Mouse (Mus musculus) heart, adult 9 months (tissue): ENCODE measurements around the gene Ccdc57.
"Not testable (repeated sequence)": the region's sequence is repeated elsewhere in the genome, so short reads cannot be mapped to it uniquely, and the experiment has no call there.

ENCODE experiments used
- DNase-seq, 2 experiments: peaks; one replicate each; pipeline ENCODE4 v3.0.0; 2022; ENCODE audit warnings: low spot score in 2 of 2

Gene Ccdc57

DNA sequence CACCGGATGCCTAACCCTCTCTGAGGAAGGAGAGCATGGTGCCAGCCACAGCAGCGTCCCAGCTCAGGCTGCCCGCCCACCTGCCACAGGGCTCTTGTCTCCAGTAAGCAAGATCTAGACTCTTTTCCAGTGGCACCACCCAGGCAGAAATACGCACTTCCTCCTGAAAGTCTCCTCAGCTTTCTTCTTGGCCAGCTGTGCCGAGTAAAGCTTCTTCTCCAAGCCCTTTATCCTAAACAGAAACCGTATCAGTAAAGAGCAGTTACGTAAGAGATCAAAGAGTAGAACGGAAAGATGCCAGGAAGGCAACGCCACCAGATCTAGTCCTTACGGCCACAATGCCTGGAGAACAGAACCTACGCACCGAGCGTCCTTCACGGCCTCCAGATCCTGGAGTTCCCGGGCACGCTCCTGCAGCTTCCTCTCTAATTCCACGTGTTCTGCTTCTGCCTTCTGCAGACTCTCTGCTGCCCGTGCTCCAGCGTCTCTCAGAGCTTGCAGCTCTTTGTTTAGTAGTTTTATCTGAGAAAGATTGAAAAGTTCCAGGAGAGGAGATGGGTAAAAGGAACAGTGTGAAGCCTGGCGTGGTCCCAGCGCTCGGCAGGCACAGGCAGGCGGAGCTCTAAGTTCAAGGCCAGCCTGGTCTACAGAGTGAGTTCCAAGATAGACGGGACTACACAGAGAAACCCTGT, 29.4 kb downstream of the Ccdc57 start:
- peak; percentile 16 to 19 for DNase-seq

DNA sequence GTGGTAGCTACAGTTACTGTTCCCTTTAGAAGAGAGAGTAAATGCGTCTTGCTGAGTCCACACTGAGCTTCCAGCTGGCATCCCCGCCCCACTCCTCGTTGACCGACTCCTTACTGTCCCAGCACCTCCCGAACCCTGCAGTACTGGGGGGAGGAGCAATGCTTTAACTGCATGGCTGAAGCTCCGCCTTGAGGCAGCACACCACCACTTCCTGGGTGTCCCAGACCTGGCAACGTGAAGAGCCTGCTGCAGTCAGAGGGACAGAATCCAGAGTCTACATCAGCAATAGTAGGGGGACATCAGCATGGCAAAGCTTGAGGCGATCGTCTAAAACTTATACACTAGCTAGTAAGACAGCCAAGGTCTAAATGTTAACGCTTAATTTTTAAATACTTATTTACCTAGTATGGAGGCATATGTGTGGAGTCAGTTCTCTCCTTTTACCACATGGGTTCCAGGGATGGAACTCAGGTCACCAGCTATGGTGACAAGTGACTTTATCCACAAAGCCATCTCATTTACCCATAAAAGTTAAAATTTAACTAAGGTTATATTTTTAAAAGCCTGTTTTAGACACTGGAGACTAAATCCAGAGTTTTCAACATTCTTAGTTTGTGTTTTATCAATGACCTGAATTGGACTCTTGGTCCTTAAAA, 30.1 kb downstream of the Ccdc57 start:
- DNase-seq, result peak in 1 of 2 experiments; percentile 19

DNA sequence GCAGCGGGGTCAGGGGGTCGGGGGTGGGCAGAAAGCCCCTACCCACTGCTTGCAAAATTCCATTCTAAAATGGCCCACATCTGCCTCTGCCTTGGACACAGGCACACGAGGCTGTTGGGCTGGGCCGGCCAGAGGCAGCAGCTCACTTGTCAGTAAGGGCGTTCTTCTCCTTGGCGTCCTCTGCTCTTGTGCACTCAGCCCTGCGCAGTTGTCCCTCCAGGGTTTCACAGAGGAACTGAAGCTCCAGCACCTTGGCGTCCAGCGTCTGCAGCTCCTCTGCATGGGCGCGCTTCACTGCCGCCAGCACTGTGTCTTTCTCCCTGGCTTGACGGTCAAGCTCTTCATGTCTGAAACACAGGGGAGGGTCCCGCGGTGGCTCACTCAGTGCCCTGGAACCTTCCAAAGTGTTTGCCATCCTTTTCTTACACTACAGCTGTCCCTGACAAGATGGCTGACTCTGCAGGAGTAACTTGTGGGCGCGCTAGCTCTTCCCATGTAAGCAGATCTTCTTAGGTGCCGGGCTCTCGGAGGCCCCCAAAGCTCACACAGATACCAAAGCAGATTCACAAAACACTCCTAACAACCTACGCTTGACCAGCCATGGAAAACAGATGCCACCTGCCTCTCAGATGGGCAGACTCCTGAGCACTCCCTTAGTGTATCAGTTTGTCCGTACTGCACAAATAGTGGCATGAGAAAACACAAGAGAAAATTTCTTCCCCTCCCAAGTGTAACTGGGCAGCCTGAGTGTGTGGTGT, 30.8 kb downstream of the Ccdc57 start:
- DNase-seq, result no peak

DNA sequence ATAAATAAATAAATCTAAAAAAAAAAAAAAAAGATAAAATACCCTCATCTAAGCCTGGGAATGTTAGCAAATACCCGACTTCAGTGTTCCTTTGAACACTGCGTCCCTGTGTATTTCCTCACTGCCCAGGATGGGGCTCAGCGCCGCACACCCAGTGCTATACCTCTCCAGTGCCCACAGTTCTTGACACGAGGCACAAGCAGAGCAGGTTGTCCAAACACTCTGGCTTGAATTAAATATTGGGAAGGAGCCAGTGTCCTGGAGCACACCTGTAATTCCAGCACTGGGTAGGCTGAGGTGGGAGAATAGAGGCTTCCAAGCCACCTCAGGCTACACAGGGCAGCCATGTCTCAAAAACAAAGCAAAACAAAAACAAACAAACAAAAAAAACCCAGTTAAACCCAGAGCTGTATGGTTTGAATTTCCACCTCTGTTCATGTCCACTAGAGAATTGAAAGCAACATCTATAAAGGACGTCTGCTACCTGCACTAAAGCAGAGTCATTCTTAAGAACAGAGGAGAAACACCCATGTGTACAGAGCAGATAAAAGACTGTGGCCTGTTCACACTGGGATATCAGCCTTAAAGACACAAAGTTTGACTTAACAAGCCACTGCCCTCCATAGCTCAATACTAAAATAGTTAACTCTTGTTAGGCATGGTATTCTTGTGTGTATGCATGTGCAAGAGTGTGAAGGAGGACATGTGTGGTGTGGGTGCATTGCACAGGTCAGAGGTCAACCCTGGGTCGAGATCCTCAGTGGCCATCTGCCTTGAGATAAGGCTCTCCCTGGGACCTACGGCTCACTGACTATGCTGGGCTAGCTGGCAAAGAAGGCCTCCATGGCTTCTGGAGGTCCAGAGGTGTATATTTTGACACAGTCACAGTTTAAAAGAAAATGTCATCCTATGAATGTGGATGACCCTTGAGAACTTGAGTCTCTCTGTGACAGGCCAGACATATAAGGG, 32.1 kb downstream of the Ccdc57 start:
- no peak for DNase-seq

DNA sequence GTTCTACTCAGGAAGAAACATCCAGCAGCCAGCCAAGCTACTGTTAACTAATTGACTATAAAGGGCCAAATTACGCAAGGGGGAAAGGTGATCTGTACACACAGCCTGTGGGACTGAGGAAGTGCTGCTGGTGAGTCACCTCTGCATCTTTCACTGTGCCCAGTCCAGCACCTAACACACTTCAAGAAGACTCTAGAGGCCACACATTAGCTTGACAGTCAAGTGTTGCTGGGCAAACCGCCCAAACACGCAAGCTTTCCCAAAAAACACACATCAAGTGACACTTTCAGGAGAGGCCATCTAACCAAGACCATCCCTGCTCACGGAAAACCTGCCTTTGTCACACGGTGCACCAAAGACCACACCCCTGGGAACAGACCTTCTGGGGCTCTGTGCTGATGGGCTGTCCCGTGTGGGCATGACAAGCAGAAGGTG, 34.5 kb downstream of the Ccdc57 start:
- DNase-seq, result no peak

DNA sequence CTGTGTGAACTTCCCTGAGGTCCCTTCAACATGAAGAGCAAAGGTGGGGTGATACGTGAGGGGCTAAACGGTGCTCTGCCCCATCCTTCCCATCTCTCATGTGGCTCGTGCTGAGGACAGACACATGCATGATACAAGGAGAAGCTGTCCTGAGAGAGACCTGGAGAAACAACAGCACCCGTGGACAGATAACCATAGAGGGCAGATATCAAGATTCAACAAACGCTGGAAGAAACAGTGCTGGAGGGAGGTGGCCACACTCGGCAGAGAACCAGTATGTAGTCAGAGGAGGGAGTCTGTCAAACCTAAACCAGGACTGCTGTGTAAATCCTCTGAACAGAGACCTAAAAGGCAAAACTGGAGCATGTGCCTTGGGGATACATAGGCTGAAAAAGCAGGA, 37.2 kb downstream of the Ccdc57 start:
- DNase-seq, result no peak

DNA sequence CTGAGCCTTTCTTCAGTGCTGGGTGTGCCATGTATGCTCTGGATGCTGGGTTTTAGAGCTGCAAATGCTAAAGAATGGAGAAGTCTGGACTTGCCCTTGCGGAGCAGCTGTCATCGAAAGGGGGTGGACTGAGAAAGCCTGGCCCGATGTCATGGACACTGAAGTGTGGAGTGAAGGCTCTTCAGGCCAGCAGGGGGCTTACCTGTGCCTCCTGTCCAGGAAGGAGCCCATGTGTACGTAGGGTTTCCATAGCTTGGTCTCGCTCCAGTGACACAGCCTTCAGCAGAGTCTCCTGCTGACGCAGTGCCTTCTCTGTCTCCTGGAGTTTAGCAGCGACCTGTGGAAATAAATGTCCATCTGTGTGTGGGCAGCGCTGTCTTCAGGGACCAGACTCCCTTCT, 38.3 kb downstream of the Ccdc57 start:
- no peak for DNase-seq

DNA sequence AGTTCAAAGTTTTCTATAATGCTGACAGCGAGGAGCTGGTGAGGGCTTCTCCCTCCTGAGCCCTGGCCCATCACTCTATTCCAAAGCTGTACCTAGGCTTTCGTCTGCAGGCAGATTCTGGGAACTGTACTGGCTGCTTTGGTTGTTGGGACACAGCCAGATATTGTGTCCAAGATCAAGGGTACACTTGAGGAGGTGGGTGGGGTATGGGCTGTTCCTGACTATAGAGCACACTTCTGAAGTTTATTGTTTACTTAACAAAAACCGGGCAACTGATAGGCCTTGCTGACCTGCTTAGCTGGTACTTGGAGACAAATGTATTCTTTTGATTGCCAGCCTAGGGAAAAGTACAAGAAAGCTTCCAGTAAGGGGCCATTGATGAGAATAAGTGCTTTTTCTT, 43.5 kb downstream of the Ccdc57 start:
- DNase-seq, result no peak

DNA sequence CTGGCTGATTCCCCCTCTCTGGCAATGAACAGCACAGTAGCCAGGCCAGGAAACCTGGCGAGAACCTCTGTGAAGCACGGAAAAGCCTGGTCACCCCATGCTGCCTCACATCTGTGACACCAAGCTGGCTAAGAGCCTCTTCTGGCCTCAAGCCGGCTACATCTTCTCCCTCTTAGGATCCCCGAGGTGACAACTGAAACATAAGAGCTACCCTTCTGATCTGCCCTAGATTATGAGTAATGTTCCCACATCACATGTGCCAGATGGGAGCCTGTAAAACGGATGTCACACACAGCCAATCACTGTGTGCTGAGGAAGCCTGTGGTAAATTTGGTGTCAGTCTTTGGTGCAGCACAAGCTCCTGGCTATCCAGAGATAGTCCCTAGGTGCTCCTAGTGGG, 44.0 kb downstream of the Ccdc57 start:
- DNase-seq, result no peak

DNA sequence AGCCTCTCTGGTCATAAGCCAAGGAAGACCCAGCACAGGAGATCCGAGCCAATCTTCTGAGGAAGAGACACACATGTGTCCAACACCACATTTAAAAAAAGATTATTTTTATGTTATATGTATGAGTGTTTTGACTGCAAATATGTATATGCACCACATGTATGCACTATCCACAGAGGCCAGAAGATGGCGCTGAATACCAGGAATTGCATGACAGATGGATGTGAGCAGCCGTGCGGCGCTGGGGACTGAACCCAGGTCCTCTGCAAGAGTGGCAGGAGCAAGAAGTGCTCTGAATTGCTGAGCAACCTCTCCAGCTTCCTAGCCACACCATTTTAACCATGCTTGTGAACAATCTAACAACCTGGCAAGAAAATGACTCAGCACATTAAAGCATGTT, 45.2 kb downstream of the Ccdc57 start:
- DNase-seq, result no peak

DNA sequence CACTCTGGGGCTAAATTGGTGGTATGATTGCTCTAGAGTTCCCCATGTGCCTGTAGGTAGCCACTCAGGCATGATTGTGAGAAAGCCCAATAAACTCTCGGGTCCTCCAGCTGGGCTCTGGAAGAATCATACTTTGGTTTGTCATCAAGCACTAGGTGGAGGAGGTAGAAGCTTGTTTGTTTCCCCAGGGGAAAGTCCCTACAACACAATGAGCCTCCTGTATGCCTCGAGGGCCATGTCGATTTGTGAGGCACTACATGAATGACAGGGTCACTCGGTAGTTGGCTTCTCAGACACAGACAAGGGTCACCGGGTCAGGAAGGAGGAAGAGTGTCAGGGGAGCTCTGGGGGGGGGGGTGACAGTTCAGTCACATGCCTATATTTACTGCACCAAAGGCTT, 46.2 kb downstream of the Ccdc57 start:
- DNase-seq, result no peak

DNA sequence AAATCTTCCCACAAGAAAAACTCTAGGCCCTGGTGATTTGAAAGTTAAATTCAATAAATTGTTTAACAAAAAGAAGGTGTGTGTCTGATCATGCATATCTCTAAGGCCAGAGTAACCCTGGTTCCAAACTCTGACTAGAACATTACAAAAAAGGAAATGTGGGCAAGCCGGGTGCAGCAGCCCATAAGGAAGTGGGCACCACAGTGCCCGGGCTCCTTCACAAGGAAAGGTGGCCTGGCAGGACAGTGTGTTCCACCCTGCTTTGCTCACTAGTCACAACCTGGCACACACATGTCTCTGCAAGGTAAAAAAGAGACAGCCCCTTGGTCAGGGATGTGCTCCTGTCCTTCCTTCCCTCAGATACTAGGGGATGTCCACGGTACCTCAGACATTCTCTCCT, 49.1 kb downstream of the Ccdc57 start:
- no peak for DNase-seq

DNA sequence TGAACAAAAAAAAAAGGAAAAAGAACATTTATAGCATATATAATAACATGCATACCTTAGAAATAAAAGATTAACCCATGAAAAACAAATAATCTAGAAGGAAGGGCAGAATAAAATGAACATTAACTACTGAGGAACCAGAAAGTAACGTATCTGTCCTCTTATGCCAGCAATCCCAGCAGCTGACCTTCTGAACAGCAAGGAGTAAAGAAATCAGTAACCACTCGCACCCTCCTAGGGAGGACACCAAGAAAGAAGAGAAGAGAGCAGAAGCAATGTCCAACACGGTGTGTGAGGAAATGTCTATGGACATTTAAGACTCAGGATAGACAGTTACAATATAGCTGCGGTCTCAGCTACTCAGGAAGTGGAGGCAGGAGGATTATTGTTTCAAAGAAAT, 49.7 kb downstream of the Ccdc57 start:
- DNase-seq, result no peak

DNA sequence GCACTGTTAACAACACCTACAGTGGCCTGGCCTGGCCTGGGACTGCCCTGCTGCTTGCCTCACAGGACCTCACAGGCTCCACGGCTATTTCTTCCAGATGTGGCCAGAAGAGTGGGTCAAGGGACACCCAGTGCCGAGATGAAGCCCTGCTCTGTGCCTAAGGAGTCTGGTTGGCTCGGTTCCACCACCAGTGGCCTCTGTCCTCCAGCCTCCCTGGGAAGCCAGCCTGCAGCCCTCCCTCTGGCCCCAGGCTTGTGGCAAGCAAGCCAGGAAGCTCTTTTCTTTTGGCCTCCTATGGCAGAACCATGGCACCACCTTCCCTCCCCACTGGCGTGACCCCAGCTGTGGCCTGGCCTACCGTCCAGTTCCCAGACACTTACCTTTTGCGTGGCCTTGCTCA, 59.5 kb downstream of the Ccdc57 start:
- no peak for DNase-seq

DNA sequence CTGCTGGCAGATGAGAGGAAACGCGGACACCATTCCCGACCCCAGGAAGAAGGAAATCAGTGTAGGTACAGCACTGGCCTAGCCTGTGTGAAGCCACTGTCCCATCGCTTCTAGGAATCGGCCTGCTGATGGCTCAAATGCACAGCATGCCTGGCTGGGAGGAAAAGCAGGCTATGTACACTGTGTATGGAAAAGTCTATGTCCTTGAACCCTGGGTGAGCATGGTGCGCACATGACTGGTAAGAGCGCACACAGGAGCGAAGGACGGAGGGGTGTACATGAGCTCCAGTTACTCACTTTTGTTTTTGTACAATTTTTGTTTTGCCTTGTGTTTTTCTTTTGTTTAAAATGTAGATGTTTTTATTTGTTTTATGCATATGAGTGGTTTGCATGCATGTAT, 61.2 kb downstream of the Ccdc57 start:
- no peak for DNase-seq

DNA sequence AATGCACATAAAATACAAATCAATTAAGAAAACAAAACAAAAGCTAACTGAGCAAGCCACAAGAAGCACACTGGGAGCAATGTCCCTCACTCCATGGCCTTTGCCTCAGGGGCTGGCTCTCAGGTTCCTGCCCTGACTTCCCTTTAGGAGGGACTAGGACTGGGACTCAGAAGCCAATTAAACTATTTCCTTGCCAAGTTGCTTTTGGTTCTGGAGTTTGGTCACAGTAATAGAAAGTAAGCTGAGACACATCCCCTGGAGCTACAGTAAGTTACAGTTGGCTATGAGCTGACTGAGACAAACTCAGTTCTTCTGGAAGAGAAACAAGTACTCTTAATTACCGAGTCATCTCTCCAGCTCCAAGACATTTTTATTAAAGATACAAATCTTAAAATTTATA, 66.9 kb downstream of the Ccdc57 start:
- DNase-seq, result no peak

DNA sequence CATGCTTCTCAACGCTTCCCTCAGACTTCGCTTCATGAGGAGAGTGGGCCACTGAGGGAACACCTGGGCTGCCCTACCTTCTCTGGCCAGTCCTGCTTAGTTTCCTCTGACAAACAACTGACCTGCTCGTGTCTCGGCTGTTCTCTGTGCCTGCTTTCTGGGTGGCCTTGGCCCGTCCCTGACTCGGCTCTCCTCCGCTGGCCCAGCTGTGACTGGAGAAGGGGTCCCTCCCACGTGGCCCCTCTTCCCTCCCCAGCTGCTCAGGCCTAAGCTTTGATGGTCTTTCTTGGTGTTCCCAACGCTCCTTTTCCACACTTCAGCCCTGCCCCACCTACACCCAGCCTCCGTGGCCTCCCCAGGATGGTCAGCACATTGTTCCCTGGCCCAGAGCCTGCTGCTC, 69.9 kb downstream of the Ccdc57 start:
- no peak for DNase-seq

DNA sequence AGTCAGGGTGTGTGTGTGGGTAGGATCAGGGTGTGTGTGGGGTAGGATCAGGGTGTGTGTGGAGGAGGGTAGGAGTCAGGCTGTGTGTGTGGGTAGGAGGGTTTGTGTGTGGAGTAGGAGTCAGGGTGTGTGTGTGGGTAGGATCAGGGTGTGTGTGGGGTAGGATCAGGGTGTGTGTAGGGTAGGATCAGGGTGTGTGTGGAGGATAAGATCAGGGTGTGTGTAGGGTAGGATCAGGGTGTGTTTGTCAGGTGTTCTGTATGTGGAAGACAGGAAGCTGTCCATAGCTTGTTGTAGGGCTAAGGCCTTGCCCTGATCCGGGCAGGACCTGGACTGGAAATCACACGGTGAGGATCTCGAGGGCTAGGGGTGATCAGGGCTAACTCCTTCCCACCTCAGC, 76.7 kb downstream of the Ccdc57 start:
- not testable (repeated sequence) for DNase-seq

DNA sequence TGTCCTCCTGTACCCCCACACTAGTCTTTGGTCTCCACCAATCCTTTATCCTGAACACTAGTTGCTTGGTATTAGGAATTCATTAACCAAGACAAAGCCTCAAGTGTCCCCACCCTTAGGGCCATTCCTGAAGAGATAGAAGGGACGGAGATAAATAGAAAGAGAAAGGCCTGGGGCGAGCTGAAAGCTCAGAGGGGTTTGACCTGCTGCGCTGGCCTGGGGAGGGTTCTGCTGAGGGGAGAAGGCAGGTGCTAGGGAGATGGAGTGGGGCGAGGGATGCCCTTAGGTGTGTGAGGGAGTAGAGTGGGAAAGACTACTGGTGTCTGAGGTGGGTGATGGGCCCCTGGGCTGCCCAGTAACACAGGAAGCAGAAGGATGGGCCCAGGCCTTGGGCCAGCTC, 78.9 kb downstream of the Ccdc57 start:
- no peak for DNase-seq

DNA sequence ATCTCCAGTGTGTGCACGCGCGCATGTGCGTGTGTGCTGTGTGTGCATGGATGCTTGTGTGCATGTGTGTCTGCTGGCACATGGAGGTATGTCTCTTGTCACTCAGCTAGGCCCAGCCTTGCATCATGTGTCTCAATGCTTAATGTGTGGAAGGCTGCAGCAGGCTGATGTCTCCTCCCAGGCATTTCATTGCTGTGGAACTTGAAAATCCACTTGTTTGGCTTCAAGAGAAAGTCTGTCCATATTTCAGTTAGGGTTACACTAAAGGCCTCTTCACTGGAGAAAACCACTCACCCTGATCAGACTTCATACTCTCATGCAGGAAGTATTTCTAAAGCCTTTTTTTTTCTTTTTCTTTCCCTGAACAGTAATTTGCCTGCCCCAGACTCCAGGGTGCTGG, 79.5 kb downstream of the Ccdc57 start:
- no peak for DNase-seq

DNA sequence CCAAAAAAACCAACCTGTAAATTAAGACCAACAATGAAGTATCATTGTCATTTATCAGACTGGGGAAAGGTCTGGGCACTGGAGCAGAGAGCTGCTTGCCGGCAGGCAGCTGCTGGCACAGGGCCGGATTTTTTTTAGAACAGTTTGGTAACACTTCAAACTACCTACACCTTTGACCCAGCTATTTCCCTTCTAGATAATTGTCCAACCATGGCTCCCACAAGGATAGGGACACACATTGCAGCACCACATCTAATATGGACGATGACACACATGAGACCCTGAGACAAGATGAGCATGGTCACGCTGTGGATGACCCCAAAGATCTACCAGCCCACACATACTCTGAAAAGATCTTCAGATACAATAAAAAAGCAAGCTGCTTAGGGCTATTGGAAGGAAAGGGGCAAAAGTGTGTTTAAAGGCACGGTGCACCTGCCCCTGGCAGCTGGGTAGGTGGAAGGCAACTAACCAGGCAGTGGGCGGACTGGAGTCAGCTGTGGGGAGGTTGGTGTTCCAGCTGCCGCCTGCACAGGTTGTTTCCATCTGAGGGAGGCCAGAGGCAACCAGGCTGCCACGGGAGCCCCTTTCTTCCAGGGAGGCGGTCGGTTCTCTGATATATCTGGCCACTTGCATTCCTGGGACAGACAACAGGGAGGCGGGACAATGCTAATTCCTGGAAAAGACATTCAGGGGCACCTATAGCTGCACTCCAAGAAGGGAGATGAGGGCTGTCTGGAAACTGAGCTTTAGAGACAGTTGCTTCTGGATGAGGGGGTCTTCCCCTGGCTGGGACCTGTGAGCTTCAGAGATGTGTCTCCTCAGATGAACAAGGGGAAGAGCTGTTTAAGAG, 80.4 kb downstream of the Ccdc57 start:
- DNase-seq, result peak; percentile 19 to 47
